Mouse (Mus musculus) stomach, postnatal 0 days (tissue): ENCODE measurements around the gene Mrs2.

Experiments
- CTCF ChIP-seq: IDR thresholded peaks from 2 replicates; pipeline ENCODE4 v1.5.1; 2016; ENCODE audit warnings: antibody characterized with exemption, low read depth, mild to moderate bottlenecking, moderate library complexity
- EP300 ChIP-seq: optimal IDR thresholded peaks from 2 replicates; pipeline ENCODE3; 2016; ENCODE audit warnings: antibody characterized with exemption

DNA sequence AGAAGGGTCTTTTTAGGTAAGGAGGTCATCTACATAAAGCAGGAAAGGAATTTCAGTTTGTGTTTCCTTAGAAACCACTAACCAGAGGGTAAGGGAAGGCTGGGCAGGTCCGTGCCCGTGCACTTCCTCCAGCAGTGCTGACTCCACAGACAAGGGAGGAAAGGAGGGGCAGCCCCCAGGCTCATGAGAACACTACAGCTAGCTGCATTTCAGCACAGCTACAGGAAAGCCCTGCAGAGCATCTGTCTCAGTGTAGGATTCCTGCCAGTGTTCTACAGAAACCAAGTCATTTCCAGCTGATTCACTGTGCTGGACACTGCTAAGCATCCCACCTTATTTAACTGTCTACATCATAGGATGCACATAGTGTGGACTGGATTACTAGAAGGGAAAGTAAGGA is 27.0 kb downstream of the Mrs2 start:
- TF ChIP-seq CTCF, result no peak
- no peak for TF ChIP-seq EP300
